Mouse (Mus musculus): Measurements from ENCODE around the gene Asxl2. TPM values are rescaled to one million over a fixed set of nuclear protein-coding genes. Genes with fewer than 3 reads are reported as not detected.
"Not testable (repeated sequence)": the region's sequence is repeated elsewhere in the genome, so short reads cannot be mapped to it uniquely, and the experiment has no call there.

The Asxl2 gene
- 10 to 100 TPM; 13.8 to 17.4 TPM for total RNA-seq (2021)
- long read RNA-seq, experiment 1, partial matches to known transcripts = 0 of 1 reads
- long read RNA-seq, experiment 1, other reads (novel, unspliced or antisense) = 1 of 1 reads
- long read RNA-seq, experiment 2, partial matches to known transcripts = 0 of 4 reads
- long read RNA-seq, experiment 2, other reads (novel, unspliced or antisense) = 4 of 4 reads

DNA sequence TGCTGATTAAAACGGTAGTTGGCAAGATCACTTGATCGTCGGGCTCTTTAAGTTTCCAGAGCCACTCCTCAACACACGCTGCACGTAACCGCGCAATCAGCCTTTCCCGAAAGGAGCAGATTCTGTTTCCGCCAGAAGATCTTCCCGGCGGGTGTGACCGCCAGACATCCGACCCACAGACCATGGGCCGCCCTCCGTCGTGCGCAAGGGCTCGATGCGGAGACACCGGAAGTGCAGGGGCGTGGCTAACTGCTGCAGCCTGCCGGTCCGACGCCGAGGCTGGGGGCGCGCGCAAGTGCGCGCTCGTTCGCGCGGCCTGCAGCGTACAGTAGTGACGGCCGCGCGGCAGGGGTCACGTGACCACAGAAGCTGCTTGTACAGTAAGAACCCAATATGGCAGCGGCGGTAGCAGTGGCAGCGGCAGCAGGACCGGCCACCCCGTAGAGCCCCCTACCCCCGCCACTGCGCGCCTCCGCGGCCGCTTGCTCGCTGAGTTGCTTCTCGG lies at the start of gene Asxl2:
Asxl2 (plus strand) TSS at position 328 of the 505 bp plus-strand sequence.
- intact Hi-C loops (cut with DNase I) = loop anchor here (5.0 kb wide), 1 partner anchor 59 kb away; the partner anchor contains the start of gene Kif3c

DNA sequence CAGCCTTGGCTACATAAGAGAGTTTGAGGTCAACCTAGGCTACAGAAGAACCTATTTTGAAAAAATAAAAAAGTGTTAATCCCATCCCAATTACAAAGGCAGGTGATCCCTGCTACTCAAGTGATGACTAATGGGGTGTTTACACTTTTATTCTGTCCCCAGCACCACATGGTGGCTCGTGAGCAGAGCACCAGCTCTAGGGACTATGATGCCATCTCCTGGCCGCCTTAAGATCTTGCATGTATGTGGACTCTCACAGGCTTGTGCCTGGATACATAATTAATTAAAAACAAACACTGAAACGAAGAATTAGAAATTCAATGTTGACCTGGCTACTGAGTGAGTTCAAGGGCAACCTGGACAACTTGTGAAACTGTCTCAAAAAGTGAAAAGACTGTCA lies 49.5 kb upstream of the Asxl2 start:
- no peak for DNase-seq
- intact Hi-C loops (cut with DNase I) = no loop called here

More for the DNA sequence above, at the start of gene Asxl2:
- DNase-seq = peak; percentile 97 to 99

DNA sequence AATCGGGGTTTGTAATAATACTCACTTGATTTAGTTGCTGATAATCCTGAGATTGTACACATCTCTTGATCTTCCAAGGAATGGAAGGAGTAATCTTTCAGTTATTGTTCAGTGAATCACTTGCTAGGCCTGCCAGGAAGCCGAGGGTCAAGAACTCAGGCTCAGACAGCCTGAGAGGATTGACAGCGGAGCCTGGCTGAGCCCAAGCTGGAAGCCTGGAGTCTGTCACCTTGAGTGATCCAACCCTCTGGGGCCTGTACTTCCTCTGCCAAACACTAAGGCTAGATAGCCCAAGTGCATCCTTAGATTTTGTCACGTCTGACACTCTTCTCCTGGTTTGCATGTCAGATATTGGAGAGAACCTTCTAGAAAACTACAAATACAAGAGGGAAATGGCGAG lies 48.9 kb upstream of the Asxl2 start:
- DNase-seq = no peak
- intact Hi-C loops (cut with DNase I) = no loop called here

DNA sequence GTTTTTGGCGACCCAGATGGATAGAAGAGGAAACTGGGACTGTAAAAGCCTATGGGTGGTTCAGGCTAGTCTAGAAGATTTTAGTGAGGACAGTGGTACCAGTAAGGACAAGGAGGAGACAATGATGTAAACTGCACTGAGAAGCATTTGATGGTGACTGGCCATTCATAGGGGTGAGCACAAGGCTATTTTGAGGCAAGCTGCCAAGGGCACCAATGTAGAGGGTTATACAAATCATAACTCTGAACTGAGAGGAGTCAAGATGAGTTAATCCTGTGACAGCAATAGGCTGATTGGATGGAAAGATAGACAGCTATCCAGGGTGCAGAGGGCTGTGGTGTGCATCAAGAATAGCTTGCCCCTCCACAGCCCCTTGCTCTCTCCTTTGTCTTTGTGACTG lies 41.8 kb upstream of the Asxl2 start:
- intact Hi-C loops (cut with DNase I) = no loop called here
- DNase-seq = no peak

DNA sequence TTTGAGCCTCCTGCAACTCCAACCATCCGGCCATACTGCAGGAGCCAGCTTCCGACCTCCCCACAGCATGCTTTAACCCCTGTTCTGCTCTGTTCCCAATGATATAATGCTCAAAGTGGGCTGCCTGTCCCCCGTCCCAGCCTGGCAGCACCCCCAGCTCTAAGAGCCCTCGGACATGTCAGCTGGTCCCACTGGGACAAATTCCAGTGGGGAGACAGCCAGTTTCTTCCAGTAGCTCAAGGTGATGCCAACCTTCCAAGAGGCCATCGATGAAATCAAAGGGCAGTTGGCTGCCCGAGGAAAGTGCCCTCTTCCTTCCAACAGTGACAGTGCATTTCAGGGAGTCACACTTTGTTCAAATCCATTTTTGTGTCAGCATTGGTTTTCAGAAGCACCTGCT lies 41.4 kb upstream of the Asxl2 start:
- intact Hi-C loops (cut with DNase I) = no loop called here

DNA sequence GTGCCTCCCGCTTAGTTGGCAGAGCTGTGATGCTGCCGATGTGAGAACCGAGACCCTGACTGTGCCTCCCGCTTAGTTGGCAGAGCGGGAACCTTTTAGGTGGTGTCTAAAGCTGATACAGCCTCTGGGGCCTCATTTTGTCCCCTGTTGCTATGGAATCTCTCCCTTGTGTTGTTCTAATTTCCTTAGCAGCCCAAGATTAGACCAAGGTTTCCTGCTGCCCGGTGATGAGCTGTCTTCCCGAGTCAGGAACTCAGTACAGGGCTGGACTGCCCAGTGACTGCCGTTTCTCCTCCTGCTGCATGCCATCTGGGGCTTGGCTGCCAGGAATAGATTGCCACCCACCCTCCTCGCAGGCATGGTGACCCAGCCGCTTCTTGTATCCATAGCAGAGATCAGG lies 40.7 kb upstream of the Asxl2 start:
- intact Hi-C loops (cut with DNase I) = no loop called here
- DNase-seq = no peak

More for the DNA sequence above, 41.4 kb upstream of the Asxl2 start:
- no peak for DNase-seq

DNA sequence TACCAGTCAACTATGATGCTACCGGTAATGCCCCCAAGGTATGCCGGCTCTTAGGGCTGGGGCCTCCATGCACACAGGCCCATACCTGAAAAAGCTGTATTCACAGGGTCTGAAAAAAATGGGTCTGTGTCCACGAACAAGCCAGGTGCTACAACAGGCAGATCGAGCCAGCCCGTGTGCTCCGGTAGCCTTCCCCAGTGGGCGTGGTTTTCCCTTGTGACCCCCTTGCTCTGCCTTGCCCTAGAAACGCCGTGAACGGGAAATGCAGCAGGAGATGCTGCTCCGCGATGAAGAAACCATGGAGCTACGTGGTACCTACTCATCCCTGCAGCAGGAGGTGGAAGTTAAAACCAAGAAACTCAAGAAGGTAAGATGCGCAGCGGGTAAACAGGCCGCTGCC lies 38.8 kb upstream of the Asxl2 start:
- no peak for DNase-seq
- intact Hi-C loops (cut with DNase I) = no loop called here

DNA sequence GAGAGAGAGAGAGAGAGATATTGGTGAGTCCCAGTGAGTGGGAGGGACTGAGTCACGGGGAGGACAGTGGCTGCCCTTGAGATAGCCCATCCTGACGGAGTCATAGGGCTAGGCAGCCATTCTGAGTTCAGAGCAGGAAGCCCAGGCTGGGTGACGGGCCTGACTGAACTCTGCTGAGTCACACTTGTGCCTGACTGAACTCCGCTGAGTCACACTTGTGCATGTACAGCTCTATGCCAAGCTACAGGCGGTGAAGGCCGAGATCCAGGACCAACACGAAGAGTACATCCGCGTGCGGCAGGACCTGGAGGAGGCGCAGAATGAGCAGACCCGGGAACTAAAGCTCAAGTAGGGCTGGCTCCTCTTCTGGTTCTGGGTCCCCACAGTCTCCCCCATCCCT lies 37.3 kb upstream of the Asxl2 start:
- intact Hi-C loops (cut with DNase I) = no loop called here

DNA sequence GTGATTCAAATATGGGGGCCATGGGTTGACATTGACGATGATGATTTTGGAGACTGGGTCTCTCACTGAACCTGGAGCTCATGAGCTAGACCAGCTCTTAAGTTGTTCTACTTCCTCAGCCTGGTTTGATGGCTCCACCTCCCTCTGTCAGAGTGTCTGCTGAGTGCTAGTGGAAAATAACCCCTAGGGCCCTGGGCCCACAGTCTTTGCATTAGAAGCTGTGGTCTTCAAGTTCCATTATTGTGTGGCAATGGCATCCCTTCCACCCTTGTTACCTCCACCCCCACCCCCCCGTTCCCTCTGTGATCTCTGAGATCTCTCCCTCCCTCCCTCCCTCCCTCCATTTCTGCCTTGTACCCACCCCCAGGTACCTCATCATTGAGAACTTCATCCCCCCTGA lies 36.6 kb upstream of the Asxl2 start:
- DNase-seq = no peak
- intact Hi-C loops (cut with DNase I) = loop anchor here (5.0 kb wide), 1 partner anchor 288 kb away; no protein-coding TSS in a partner anchor

More for the DNA sequence above, 37.3 kb upstream of the Asxl2 start:
- no peak for DNase-seq

DNA sequence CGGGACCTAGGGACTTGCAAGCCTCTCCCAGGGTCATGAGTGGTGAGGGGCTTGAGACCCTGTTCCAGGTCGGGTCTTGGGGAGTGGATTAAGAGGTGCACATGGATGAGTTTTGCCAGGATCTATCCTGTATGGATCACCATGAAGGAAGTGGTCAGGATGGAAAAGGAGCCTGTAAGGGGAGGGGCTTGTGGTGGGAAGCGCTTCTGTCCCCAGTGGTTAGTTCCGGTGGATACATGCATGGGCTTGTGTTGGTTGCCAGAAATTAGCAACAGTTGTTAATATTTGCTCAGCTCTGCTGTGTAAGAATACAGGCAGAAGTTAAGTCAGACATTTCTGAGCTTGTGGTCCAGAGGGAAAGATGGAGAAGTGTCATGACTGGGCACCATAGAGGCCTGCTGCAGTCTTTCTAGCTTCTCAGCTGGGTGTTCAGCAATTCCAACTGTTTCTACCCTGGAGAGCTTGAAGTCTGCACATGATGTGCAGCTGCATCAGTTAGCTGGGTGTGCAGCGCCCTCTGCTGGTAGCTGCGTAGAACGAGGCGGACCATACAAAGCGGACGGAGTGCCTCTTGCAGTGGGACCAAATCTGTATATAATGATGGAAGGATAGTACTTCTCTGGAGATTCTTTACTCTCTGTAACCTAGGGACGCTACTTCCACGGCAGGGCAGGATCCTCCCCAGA lies 35.9 kb upstream of the Asxl2 start:
- intact Hi-C loops (cut with DNase I) = loop anchor here (5.0 kb wide), 1 partner anchor 288 kb away; no protein-coding TSS in a partner anchor
- peak; percentile 63 to 81 for DNase-seq

DNA sequence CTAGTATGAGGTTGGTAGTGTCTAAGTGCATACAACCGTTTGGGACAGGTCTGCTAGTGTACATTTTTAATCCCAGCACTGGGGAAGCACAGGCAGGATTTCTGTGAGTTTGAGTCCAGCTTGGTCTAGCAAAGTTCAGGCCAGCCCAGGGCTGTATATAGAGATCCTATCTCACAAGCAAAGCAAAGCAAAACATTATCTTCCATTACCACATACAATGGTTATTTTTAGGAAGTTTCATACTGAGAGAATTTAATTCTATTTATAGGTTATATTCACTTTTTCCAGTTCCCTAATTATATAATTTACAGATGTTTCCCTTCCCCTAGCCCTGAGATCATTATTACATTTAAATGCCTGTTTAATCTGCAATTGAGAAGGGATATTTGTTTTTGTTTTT lies 35.4 kb upstream of the Asxl2 start:
- intact Hi-C loops (cut with DNase I) = loop anchor here (5.0 kb wide), 1 partner anchor 289 kb away; no protein-coding TSS in a partner anchor
- no peak for DNase-seq

DNA sequence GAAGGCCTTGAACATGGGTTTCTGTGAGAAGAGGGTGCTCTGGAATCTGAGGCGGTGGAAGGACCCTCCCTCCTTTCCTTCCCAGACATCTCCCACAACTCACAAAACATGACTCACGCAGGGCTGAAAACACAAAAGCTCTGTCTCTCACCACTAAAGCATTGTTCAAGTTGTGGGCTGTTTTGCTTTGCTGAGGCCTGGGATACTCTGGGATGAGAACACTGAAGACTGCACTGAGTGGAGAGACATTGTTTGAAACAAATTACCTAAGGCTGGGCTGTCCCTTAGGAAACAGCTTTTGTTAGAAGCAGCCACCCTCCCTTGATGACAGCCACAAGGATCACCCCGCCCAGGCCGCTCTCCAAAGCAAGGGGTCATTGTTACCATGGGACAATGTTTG lies 33.5 kb upstream of the Asxl2 start:
- intact Hi-C loops (cut with DNase I) = loop anchor here (5.0 kb wide), 1 partner anchor 291 kb away; no protein-coding TSS in a partner anchor
- DNase-seq = no peak

DNA sequence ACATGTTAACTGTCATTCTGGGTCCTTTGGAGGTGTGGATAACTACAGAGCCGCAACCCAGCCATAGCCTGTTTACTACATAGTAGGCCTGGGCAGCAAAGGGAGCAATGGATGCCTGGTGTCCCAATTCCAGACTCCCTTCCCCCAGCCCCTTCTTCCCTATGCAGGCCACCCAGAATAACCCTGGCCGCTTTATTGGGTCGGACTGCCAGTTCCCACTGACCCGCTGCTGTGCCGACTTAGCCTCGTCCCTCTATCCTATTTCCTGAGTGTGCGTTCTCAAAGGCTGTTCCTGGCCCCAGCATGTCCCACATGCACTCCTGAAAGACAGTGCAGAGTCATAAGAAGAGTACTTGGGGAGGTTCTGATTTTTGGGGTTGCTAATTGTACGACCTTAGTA lies 29.7 kb upstream of the Asxl2 start:
- intact Hi-C loops (cut with DNase I) = no loop called here
- DNase-seq = no peak

DNA sequence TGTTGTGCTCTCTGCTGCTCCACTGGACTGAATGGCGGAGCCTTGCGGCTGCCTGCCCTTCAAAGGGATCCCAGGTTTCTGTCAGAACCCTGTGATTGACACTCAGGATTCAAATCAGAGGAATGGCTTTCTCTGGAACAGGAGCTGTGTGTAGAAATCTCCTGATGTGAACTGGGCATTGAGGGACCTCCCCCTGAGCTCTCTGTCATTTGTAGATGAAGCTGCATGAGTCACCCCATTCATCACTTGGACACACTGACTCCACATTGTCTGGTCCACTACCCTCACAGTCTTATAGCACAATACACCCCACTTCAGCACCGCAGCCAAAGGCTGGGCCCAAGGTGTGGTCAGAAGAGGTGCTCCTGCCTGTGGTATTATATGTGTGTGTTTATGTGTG lies 21.0 kb upstream of the Asxl2 start:
- DNase-seq; intact Hi-C loops (cut with DNase I): not testable (repeated sequence)

DNA sequence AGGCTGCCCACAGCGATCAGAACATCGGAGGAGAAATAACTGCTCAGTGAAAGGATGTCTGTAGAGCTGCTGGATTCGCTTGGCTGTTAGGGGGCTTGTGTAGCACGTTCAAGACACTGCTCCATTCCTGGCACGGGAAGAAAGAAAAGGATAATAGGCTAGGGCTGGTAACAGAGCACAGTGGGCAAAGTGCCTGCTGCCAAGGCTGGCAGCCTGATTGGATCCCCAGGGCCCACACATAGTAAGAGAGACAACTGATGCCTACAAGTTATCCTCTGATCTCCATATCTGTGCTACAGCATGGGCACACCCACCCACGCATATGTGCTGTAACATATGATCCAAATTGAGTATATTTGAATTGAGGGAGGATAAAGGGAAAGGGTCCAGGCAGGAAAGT lies 20.1 kb upstream of the Asxl2 start:
- no peak for DNase-seq
- intact Hi-C loops (cut with DNase I) = no loop called here

DNA sequence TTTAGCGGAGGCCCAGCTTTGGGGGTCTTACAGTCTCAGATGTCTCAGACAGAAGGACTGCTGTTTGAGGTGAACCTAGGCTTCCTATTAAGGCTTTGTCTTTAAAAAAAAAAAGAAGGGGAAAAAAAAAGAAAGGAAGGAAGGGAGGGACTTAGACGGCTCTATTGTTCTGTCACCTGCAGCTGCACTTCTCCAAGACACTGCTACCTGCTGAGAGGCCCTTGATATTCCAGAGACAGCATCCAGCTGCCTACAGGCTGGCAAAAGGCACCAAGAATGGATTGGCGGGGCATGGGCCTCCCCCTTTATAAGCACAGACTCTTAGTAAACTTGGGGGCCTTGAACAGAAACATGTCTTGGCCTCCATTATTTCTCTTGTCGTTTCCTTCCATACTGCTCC lies 11.7 kb upstream of the Asxl2 start:
- intact Hi-C loops (cut with DNase I) = no loop called here
- DNase-seq = no peak

DNA sequence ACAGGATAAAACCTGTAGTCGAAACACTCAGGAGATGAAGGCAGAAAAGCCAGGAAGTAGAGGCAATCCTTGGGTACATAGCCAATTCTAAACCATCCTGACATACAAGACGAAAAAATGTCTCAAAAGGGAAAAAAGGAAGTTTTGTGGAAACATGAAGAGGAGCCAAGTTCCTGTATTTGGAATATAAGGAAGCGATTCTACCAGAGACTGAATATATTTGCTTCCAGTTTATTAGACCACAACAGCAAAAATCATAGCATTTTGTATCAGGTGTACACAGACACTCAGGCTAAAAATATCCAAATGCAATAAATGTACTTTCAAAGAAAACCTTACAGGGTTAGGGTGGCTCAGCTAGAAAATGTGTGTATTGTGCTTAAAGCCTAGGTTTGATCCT lies 7.9 kb upstream of the Asxl2 start:
- DNase-seq = no peak
- intact Hi-C loops (cut with DNase I) = no loop called here

DNA sequence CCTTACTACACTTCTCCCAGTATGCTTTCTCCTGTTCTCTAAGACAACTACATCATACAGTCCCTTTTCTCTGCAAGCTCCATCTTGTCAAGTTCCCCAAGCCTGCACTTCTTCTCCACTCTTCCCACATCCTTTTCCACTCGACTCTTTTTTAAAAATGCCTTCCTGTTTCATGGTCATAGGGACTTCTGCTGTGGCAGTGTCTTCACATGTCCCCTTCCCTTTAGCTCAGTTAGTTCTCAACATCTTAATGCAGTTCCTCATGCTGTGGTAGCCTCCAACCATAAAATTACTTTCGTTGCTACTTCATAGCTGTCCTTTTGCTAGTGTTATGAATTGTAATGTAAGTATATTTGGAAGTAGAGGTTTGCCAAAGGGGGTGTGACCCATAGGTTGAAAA lies 6.1 kb upstream of the Asxl2 start:
- no peak for DNase-seq
- intact Hi-C loops (cut with DNase I) = no loop called here

DNA sequence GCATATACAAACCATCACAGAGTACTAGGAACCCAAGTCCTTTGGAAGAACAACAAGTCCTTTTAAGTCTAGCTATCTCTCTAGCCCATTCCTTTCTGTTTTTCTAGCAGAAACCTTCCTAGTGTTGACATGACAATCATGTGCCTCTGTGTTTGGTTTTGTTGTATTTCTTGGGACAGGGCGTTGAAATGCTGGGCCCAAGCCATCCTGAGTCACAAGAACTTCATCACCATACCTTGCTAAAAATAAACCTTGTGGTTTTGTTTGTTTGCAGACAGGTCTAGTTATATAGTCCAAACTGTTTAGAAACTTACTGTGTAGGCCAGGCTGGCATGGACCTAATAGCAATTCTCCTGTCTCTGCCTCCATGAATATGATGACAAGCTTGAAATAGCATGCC lies 3.9 kb upstream of the Asxl2 start:
- no peak for DNase-seq

DNA sequence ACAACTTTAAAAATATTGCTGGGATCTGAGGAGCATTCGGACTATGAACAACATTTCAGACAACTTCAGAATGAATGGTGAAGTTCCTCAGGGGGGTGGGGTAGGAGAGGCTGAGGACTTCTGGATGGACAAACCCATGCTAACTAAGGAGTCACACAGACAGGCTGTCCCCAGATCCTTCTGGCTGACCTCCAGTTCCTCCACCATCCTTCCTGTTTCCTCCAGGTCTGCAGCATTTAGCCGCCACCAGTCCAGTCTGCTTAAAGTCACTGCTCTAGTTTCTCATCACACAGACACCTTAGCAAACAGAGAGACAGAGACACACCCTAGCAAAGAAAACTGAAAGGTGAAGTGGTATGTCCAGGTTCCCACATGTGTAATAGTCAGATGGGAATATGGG lies 2.5 kb upstream of the Asxl2 start:
- intact Hi-C loops (cut with DNase I) = no loop called here
- DNase-seq = no peak

More for the DNA sequence above, 3.9 kb upstream of the Asxl2 start:
- intact Hi-C loops (cut with DNase I) = no loop called here

DNA sequence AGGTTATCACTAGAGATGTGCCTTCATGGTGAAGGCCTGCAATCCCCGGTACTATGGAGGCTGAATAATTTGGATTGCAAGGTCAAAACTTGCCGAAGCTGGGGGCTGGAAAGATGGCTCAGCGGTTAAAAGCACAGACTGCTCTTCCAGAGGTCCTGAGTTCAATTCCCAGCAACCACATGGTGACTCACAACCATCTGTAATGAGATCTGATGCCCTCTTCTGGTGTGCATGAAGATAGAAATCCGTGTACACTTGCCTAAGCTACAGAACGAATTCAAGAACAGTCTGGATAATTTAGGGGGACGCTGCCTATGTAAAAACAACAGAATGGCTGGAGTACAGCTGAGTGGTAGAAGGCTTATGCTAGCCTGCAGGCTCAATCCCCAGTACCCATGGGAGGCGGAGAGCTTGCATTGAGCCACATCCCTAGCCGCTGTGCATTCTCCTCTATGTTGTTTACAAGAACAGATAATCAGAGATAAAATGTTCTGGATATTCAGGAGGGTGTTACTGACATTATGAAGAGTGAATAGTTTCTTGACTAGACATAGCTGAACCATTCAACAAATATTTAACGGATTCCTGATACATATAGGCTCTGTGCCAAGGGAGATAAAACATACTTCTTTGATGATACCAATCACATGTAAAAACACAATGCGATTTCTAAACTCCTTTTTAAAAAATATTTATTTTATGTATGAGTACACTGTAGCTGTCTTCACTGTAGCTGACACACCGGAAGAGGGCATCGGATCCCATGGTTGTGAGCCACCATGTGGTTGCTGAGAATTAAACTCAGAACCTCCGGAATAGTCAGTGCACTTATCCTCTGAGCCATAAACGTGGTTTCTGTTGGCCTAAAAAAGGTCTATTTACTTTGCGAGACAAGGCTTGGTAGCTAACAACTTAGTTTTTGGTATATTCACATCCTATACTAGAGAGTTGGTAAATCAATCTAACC lies 999 bp upstream of the Asxl2 start:
- intact Hi-C loops (cut with DNase I) = loop anchor here (5.0 kb wide), 1 partner anchor 58 kb away; the partner anchor contains the start of gene Kif3c
- no peak for DNase-seq
